Mouse (Mus musculus): ENCODE measurements at regions not wholly inside any gene's neighbourhood (a gene's known extent, or its start where the extent isn't known, plus 50 kb on each side); places are given as distances from the start of the nearest gene placed in this dataset.

DNA sequence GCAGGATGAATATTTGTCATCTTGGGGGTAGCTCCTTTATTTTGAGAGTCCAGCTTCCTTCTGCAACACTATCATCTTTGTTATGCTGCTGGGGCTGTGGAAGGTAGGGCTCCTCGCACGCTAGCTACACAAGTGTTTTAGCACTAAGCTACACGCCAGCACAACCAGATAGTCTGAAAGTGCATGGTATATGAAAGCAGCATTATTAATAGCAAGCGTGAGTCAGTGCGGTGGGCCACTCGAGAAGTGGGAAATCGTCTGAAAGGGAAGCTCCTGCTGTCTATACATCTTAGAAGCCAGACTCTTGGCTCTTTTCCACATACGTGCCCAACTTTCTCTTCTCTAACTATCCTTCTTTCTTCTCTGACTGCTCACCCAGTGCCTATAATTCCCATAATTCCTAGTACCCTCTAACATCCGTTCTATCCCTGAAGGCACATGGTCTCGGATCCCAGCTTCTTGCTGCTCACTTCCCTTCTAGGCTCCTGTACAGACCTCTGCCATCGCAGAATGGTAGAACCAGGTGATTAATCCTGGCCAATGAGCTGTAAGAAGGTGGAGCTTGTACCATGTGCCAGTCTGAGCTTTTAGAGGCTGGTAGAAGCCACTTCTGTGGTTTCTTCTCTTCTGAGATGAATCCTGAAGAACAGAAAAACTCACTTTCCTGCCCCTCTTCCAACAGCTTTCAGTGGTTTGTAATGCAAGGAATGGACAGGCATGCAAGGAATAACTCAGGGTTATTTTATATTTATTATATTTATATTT is 55.5 kb downstream of the E030025P04Rik start:
- DNase-seq (ENCODE audit: low spot score) (no peak), ATAC-seq (no peak)
- no peaks in the 10 kb centered on the region for H3K36me3 ChIP-seq (ENCODE audit: control insufficient read depth, insufficient read depth, low read length)
- H3K27me3 ChIP-seq (replicated peaks; ENCODE audit: control insufficient read depth, insufficient read depth, low read length): 0 out of 2 replicates have a peak, but pooled peaks cover 4% of the 10 kb centered on the region
- H3K9ac ChIP-seq (ENCODE audit: low read length): no peak overlapping the region
- WGBS: 87% methylated on average over 11 of the region's 11 CpGs
- H3K9me3 ChIP-seq (replicated peaks; ENCODE audit: control insufficient read depth, low read length): no peaks in the 10 kb centered on the region
- no peak overlapping the region for H3K4me2 ChIP-seq (ENCODE audit: low read length)
- no peak overlapping the region for H3K4me3 ChIP-seq (ENCODE audit: low read depth, low read length)
- H3K4me1 ChIP-seq (ENCODE audit: control insufficient read depth, insufficient read depth, low read length): no peaks in the 10 kb centered on the region
- H3K27ac ChIP-seq (ENCODE audit: low read depth, low read length): no peak overlapping the region

DNA sequence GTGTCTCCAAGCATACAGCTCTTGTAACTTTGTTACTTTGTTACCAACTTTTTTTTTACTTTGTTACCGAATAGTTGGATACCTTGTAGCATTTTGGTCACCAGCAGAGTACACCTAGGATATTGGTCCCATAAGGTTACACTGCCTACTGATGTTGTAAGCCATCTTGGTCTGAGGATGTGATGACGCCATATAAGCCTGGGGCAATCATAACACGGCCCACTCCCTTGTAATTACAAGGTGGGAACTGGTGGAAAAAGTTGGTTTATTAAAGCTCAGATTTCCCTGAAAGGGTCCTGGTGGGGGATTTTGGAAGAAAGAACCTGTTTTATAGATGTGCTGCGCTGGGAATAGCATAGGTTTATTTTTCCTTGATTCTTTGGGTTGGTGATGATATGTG is 62.2 kb downstream of the E030025P04Rik start:
- WGBS: 93% methylated on average over 4 of the region's 4 CpGs

DNA sequence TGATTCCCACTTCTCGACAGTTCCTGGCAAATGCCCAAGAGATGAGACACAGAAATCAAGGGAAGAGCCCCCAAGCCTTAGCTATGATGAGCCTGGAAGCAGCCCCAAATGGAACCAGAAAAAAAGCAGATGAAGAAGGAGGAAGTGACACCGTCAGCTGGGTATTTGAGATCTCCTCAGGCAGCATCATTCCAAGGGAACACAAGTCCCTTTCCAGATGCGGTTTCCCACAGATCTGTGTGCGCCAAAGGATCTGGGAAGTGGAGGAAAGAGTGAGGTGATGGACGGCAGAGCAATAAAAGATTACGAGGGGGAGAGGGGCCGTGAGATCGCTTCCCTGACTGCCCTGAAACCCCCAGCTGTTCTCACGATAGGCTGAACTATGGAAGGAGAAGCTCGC is 62.7 kb downstream of the E030025P04Rik start:
- Histone ChIP-seq H3K27ac (ENCODE audit: low read depth, low read length) (no peak overlapping the region), H3K4me1 (ENCODE audit: control insufficient read depth, insufficient read depth, low read length) (no peaks in the 10 kb centered on the region), H3K9me3 (replicated peaks; ENCODE audit: control insufficient read depth, low read length) (no peaks in the 10 kb centered on the region), H3K9ac (ENCODE audit: low read length) (no peak overlapping the region), H3K27me3 (replicated peaks; ENCODE audit: control insufficient read depth, insufficient read depth, low read length) (no peaks in the 10 kb centered on the region), H3K4me3 (ENCODE audit: low read depth, low read length) (no peak overlapping the region), H3K4me2 (ENCODE audit: low read length) (no peak overlapping the region), H3K36me3 (ENCODE audit: control insufficient read depth, insufficient read depth, low read length) (no peaks in the 10 kb centered on the region)
- no peak for ATAC-seq
- WGBS: 84% methylated on average over 10 of the region's 10 CpGs
- no peak for DNase-seq (ENCODE audit: low spot score)

More for the DNA sequence above, 62.2 kb downstream of the E030025P04Rik start:
- H3K36me3 ChIP-seq (ENCODE audit: control insufficient read depth, insufficient read depth, low read length): no peaks in the 10 kb centered on the region
- no peaks in the 10 kb centered on the region for H3K9me3 ChIP-seq (replicated peaks; ENCODE audit: control insufficient read depth, low read length)
- H3K9ac ChIP-seq (ENCODE audit: low read length): no peak overlapping the region
- H3K4me3 ChIP-seq (ENCODE audit: low read depth, low read length): no peak overlapping the region
- ATAC-seq: no peak
- no peak overlapping the region for H3K27ac ChIP-seq (ENCODE audit: low read depth, low read length)
- H3K4me1 ChIP-seq (ENCODE audit: control insufficient read depth, insufficient read depth, low read length): no peaks in the 10 kb centered on the region
- no peak overlapping the region for H3K4me2 ChIP-seq (ENCODE audit: low read length)
- H3K27me3 ChIP-seq (replicated peaks; ENCODE audit: control insufficient read depth, insufficient read depth, low read length): no peaks in the 10 kb centered on the region
- DNase-seq (ENCODE audit: low spot score): no peak

DNA sequence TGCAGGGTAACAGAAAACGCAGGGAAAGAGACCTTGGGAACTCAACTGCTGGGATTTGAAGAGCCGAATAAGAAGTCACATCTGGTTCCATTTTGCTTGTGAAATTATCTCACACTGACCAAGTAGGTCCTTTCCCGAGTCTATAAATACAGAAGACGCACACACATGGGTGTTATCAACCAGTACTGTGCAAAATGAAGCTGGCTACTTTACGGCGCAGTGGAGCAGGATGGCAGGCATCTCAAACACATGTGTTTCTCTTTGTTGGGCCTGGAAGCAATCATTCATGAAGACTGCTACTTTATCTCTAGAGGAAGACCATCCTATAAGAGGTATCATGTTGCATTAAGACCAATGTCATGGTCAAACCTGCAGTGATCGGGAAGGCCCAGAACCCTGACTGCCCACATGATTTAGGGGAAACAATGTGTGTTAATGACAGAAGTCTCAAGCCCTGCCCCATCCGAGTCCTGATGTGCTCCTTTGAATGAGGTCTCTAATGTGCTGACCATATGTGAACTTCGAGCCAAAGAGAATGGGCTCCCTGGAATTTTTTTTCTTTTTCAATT is 63.2 kb downstream of the E030025P04Rik start:
- H3K36me3 ChIP-seq (ENCODE audit: control insufficient read depth, insufficient read depth, low read length): no peaks in the 10 kb centered on the region
- ATAC-seq (no peak), DNase-seq (ENCODE audit: low spot score) (no peak)
- no peak overlapping the region for H3K4me3 ChIP-seq (ENCODE audit: low read depth, low read length)
- no peak overlapping the region for H3K9ac ChIP-seq (ENCODE audit: low read length)
- H3K4me2 ChIP-seq (ENCODE audit: low read length): no peak overlapping the region
- no peaks in the 10 kb centered on the region for H3K4me1 ChIP-seq (ENCODE audit: control insufficient read depth, insufficient read depth, low read length)
- H3K27ac ChIP-seq (ENCODE audit: low read depth, low read length): no peak overlapping the region
- WGBS: 92% methylated on average over 9 of the region's 9 CpGs
- no peaks in the 10 kb centered on the region for H3K27me3 ChIP-seq (replicated peaks; ENCODE audit: control insufficient read depth, insufficient read depth, low read length)
- H3K9me3 ChIP-seq (replicated peaks; ENCODE audit: control insufficient read depth, low read length): no peaks in the 10 kb centered on the region

DNA sequence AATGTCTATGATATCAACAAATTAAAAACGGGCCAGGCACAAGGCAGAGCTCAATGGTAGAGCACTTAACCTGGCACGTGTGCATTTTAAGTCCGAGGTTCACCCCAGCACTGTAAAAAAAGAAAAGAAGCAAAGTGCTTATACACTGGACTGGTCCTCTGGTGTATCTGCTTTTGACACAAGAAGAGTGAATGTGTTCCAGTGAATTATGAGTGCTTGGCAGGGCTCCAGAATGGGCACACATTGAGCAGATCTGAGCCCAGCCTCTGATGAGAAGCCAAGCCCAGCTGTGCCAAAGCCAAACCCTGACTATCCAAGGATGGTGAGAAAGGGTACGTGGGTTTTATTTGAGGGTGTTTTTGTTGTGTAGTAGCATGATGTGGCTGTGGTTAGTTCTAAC is 64.7 kb downstream of the E030025P04Rik start:
- no peak for ATAC-seq
- no peaks in the 10 kb centered on the region for H3K27me3 ChIP-seq (replicated peaks; ENCODE audit: control insufficient read depth, insufficient read depth, low read length)

DNA sequence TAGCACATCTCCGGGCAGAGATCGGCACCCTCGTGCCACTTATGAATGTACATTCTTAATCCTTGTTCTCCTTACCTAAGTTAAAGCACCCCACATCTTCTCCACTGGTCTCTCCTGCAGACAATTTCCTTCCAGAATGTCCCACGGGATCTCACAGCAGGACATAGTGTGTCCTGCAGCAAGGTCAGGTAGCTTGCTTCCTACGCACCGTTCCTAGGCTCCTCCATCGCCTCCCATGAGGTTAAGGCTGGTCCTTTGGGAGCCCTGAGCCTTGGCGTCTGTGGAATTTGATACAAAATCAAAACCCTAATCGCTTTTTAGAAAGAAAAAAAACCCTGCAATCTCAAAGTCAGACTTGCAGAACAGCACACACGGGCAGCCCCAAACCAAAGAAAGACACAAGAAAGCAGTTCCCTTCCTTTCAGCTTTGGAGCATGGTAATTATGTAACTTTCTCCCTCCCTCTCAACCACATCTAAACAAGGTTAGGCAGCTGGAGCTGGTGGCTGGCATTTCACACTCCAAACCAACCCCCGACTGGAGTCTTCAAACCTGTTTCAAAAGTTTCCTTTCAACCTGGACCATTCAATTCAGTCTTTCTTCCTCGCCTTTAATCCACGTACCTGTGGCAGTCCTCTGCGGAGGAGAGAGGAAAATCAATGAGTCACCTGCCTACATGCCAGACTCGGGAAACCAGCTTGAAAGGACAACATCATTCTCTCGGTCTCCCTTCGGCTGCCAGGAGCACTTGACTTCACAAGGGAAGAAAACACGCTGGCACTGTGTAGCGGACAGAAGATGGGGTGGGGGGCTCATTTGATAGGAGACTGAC is 67.4 kb downstream of the E030025P04Rik start:
- no peaks in the 10 kb centered on the region for H3K27me3 ChIP-seq (replicated peaks; ENCODE audit: control insufficient read depth, insufficient read depth, low read length)
- DNase-seq (ENCODE audit: low spot score) (no peak), ATAC-seq (no peak)
- no peaks in the 10 kb centered on the region for H3K36me3 ChIP-seq (ENCODE audit: control insufficient read depth, insufficient read depth, low read length)
- H3K9ac ChIP-seq (ENCODE audit: low read length): no peak overlapping the region
- no peaks in the 10 kb centered on the region for H3K4me1 ChIP-seq (ENCODE audit: control insufficient read depth, insufficient read depth, low read length)
- no peaks in the 10 kb centered on the region for H3K9me3 ChIP-seq (replicated peaks; ENCODE audit: control insufficient read depth, low read length)
- H3K4me3 ChIP-seq (ENCODE audit: low read depth, low read length): no peak overlapping the region
- H3K4me2 ChIP-seq (ENCODE audit: low read length): no peak overlapping the region
- no peak overlapping the region for H3K27ac ChIP-seq (ENCODE audit: low read depth, low read length)
- WGBS: 77% methylated on average over 19 of the region's 19 CpGs

More for the DNA sequence above, 64.7 kb downstream of the E030025P04Rik start:
- H3K4me1 ChIP-seq (ENCODE audit: control insufficient read depth, insufficient read depth, low read length): no peaks in the 10 kb centered on the region
- no peaks in the 10 kb centered on the region for H3K36me3 ChIP-seq (ENCODE audit: control insufficient read depth, insufficient read depth, low read length)
- H3K9ac ChIP-seq (ENCODE audit: low read length): no peak overlapping the region
- H3K4me2 ChIP-seq (ENCODE audit: low read length): no peak overlapping the region
- H3K4me3 ChIP-seq (ENCODE audit: low read depth, low read length): no peak overlapping the region
- WGBS: 75% methylated on average over 4 of the region's 4 CpGs
- no peak for DNase-seq (ENCODE audit: low spot score)
- H3K9me3 ChIP-seq (replicated peaks; ENCODE audit: control insufficient read depth, low read length): no peaks in the 10 kb centered on the region
- H3K27ac ChIP-seq (ENCODE audit: low read depth, low read length): no peak overlapping the region

DNA sequence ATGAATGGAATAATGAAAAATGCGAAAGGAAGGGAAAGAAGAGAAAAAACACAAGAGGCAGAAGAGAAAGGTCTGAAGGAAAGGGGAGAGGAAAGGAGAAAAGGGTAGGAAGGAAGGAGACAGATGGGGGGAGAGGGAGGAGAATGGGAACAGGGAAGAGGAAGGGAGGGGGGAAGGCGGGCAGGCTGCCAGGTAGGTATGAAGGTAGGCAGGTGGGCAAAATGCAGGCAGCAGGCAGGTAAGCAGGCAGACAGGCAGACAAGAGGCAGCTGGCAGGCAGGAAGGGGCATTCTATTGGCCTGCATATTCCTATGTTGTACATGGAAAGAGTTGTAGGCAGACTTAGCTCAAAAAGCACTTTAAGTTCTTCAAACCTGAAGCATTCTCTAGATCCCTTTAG is 72.8 kb downstream of the E030025P04Rik start:
- ATAC-seq (no peak), DNase-seq (ENCODE audit: low spot score) (no peak)
- no peak overlapping the region for H3K4me3 ChIP-seq (ENCODE audit: low read depth, low read length)

DNA sequence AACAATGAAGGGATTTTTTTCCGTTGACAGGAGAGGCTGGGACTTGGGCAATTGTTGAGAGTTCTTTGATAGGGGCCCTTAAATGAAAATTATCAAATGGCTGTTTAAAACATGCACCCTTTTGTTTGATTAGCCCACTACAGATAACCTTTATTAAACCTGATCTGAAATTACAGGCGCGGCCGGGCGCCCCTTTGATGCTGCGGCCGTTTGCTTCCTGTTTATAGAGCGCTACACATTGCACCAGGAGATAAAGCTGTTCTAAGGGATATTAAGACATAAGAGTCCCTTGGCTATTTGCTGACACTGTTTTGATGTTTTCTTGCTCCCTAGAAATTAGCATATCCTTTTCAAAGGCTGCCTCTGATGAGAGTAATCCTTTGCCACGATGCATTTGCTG is 73.8 kb downstream of the E030025P04Rik start:
- Histone ChIP-seq H3K4me2 (ENCODE audit: low read length) (no peak overlapping the region), H3K27ac (ENCODE audit: low read depth, low read length) (no peak overlapping the region), H3K4me1 (ENCODE audit: control insufficient read depth, insufficient read depth, low read length) (0 out of 2 replicates have a peak, but pooled peaks cover 6% of the 10 kb centered on the region), H3K4me3 (ENCODE audit: low read depth, low read length) (no peak overlapping the region), H3K9me3 (replicated peaks; ENCODE audit: control insufficient read depth, low read length) (no peaks in the 10 kb centered on the region), H3K36me3 (ENCODE audit: control insufficient read depth, insufficient read depth, low read length) (no peaks in the 10 kb centered on the region), H3K9ac (ENCODE audit: low read length) (no peak overlapping the region), H3K27me3 (replicated peaks; ENCODE audit: control insufficient read depth, insufficient read depth, low read length) (no peaks in the 10 kb centered on the region)
- ATAC-seq (no peak), DNase-seq (ENCODE audit: low spot score) (no peak)
- WGBS: 38% methylated on average over 9 of the region's 9 CpGs

More for the DNA sequence above, 72.8 kb downstream of the E030025P04Rik start:
- H3K4me1 ChIP-seq (ENCODE audit: control insufficient read depth, insufficient read depth, low read length): 0 out of 2 replicates have a peak, but pooled peaks cover 6% of the 10 kb centered on the region
- H3K27me3 ChIP-seq (replicated peaks; ENCODE audit: control insufficient read depth, insufficient read depth, low read length): no peaks in the 10 kb centered on the region
- no peak overlapping the region for H3K27ac ChIP-seq (ENCODE audit: low read depth, low read length)
- H3K36me3 ChIP-seq (ENCODE audit: control insufficient read depth, insufficient read depth, low read length): no peaks in the 10 kb centered on the region
- no peak overlapping the region for H3K9ac ChIP-seq (ENCODE audit: low read length)
- no peaks in the 10 kb centered on the region for H3K9me3 ChIP-seq (replicated peaks; ENCODE audit: control insufficient read depth, low read length)
- H3K4me2 ChIP-seq (ENCODE audit: low read length): no peak overlapping the region
- 66% methylated on average over 2 of the region's 2 CpGs for WGBS

Measured in forebrain, embryonic 14.5 days (tissue).